Mouse (Mus musculus) forebrain, embryonic 11.5 days (tissue): ENCODE results near the gene C130032M10Rik. TPM values are rescaled to one million over a fixed set of nuclear protein-coding genes. Genes with fewer than 3 reads are reported as not detected.

Experiments
- ATAC-seq: fragments of 200-750 bp; cut with Nextera tagmentation; replicated peaks from 2 replicates; pipeline ENCODE4 v1.8.0; 2017; ENCODE audit warnings: moderate TSS enrichment; ENCODE audit not compliant: low FRiP score
- DNase-seq: peaks from one replicate; pipeline ENCODE4 v3.0.0-alpha.2; 2017; ENCODE audit warnings: low spot score
- H3K27ac ChIP-seq: fragments of 300-500 bp; sonication (generic); 2 replicates; pipeline ENCODE4 v1.5.1; 2014; ENCODE audit warnings: low read depth, low read length
- H3K27me3 ChIP-seq: fragments of 300-500 bp; sonication (generic); 2 replicates; pipeline ENCODE4 v1.6.1; 2014; ENCODE audit warnings: mild to moderate bottlenecking, low read length, mixed read lengths; ENCODE audit not compliant: control insufficient read depth, insufficient read depth
- H3K36me3 ChIP-seq: fragments of 300-500 bp; sonication (generic); 2 replicates; pipeline ENCODE4 v1.6.1; 2014; ENCODE audit warnings: mild to moderate bottlenecking, low read length, moderate library complexity, mixed read lengths; ENCODE audit not compliant: control insufficient read depth, insufficient read depth
- H3K4me1 ChIP-seq: fragments of 300-500 bp; sonication (generic); replicated peaks from 2 replicates; pipeline ENCODE4 v1.6.1; 2014; ENCODE audit warnings: low read length, mixed read lengths; ENCODE audit not compliant: control insufficient read depth, insufficient read depth
- H3K4me2 ChIP-seq: fragments of 300-500 bp; sonication (generic); 2 replicates; pipeline ENCODE4 v1.6.1; 2014; ENCODE audit warnings: low read depth, mild to moderate bottlenecking, low read length, moderate library complexity, mixed read lengths; ENCODE audit not compliant: severe bottlenecking
- H3K4me3 ChIP-seq: fragments of 300-500 bp; sonication (generic); 2 replicates; pipeline ENCODE4 v1.5.1; 2014; ENCODE audit warnings: low read depth, low read length
- H3K9ac ChIP-seq: fragments of 300-500 bp; sonication (generic); 2 replicates; pipeline ENCODE4 v1.6.1; 2014; ENCODE audit warnings: low read length
- H3K9me3 ChIP-seq: fragments of 300-500 bp; sonication (generic); 2 replicates; pipeline ENCODE4 v1.6.1; 2016; ENCODE audit warnings: low read length, mixed read lengths; ENCODE audit not compliant: control insufficient read depth
- WGBS: fragments of 180-500 bp; shearing (Covaris S2); extraction: QIAGEN DNeasy Blood & Tissue Kit; methylation state at CpG from one replicate; pipeline ENCODE4 v1.1.7; 2014; 5-methylcytosine and 5-hydroxymethylcytosine counted together
- polyA plus RNA-seq: library from polyadenylated mRNA; unstranded; fragments of >200 nt; fragmentation: Nextera tagmentation; extraction: Ambion mirVana; gene quantifications from 2 replicates; pipeline ENCODE4 v1.2.1, GENCODE M21; 2014

C130032M10Rik gene
- not detected in 2 replicates for polyA plus RNA-seq

GRCm38 (mm10) chr9:114515364-114515763 is at the start of gene C130032M10Rik:
C130032M10Rik (plus strand) TSS chr9:114515697.
- Histone ChIP-seq H3K36me3 (peaks cover 25% of the 10 kb centered on the region), H3K4me3 (no peak within 1 kb of the TSS), H3K9me3 (peaks cover 20% of the 10 kb centered on the region), H3K9ac (no peak within 1 kb of the TSS), H3K27ac (no peak within 1 kb of the TSS), H3K4me2 (no peak within 1 kb of the TSS), H3K27me3 (no peaks in the 10 kb centered on the region), H3K4me1 (no peaks in the 10 kb centered on the region)
- WGBS, result 93% methylated on average over 11 of the region's 11 CpGs
- no peak for ATAC-seq
- no peak for DNase-seq

DNA sequence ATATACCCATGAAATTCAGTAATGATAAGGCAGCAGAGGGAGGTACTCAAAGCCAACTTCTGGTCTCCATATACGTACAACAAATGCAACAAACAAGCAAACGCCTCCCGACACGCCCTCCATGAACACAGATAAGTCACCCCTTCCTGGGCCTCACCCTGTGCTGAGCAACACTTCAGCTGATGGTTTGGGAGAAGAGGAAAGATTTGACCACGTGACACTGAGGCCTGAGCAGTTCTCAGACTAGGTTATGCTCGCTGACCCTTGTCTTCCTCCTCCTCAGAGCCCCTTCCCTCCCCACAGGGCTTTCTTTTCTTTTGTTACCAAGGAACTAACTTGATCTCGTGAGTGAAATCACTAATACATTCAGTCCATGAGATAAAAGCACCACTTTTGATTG is 48.6 kb upstream of the C130032M10Rik start:
- Histone ChIP-seq H3K27ac (no peak overlapping the region), H3K36me3 (no peaks in the 10 kb centered on the region; the same call in 1 of the 2 replicates), H3K4me2 (no peak overlapping the region), H3K4me3 (no peak overlapping the region), H3K27me3 (no peaks in the 10 kb centered on the region), H3K9ac (no peak overlapping the region), H3K9me3 (no peaks in the 10 kb centered on the region), H3K4me1 (no peaks in the 10 kb centered on the region)
- whole genome bisulfite sequencing, result 59% methylated on average over 7 of the region's 7 CpGs
- no peak for DNase-seq
- no peak for ATAC-seq

- Histone ChIP-seq H3K9ac (no peak overlapping the region), H3K36me3 (no peaks in the 10 kb centered on the region; the same call in 1 of the 2 replicates), H3K9me3 (no peaks in the 10 kb centered on the region), H3K4me1 (no peaks in the 10 kb centered on the region), H3K4me3 (no peak overlapping the region), H3K4me2 (no peak overlapping the region), H3K27me3 (no peaks in the 10 kb centered on the region), H3K27ac (no peak overlapping the region)
- DNase-seq, result no peak
- WGBS, result 87% methylated on average over 5 of the region's 5 CpGs
- ATAC-seq, result no peak
Observed at GRCm38 (mm10) chr9:114468217-114468616, 47.3 kb upstream of the C130032M10Rik start.

GRCm38 (mm10) chr9:114468701-114469100 is 46.8 kb upstream of the C130032M10Rik start:
- no peaks in the 10 kb centered on the region for H3K9me3 ChIP-seq
- no peak overlapping the region for H3K27ac ChIP-seq
- H3K27me3 ChIP-seq, result no peaks in the 10 kb centered on the region
- ATAC-seq (no peak), DNase-seq (no peak)
- no peaks in the 10 kb centered on the region for H3K4me1 ChIP-seq
- H3K4me3 ChIP-seq, result no peak overlapping the region
- 93% methylated on average over 4 of the region's 4 CpGs for WGBS
- no peak overlapping the region for H3K9ac ChIP-seq
- no peaks in the 10 kb centered on the region; the same call in 1 of the 2 replicates for H3K36me3 ChIP-seq
- no peak overlapping the region for H3K4me2 ChIP-seq

GRCm38 (mm10) chr9:114471892-114472291 is 43.6 kb upstream of the C130032M10Rik start:
- DNase-seq, result no peak
- Histone ChIP-seq H3K27me3 (no peaks in the 10 kb centered on the region), H3K9ac (no peak overlapping the region), H3K9me3 (no peaks in the 10 kb centered on the region), H3K4me2 (no peak overlapping the region), H3K4me3 (no peak overlapping the region), H3K27ac (no peak overlapping the region), H3K4me1 (no peaks in the 10 kb centered on the region), H3K36me3 (no peaks in the 10 kb centered on the region; the same call in 1 of the 2 replicates)
- 84% methylated on average over 7 of the region's 7 CpGs for WGBS
- no peak for ATAC-seq

- no peak overlapping the region for H3K27ac ChIP-seq
- no peak for ATAC-seq
- no peaks in the 10 kb centered on the region; the same call in 1 of the 2 replicates for H3K36me3 ChIP-seq
- no peak for DNase-seq
- H3K4me1 ChIP-seq, result no peaks in the 10 kb centered on the region
- no peaks in the 10 kb centered on the region for H3K27me3 ChIP-seq
- H3K4me2 ChIP-seq, result no peak overlapping the region
- H3K9me3 ChIP-seq, result no peaks in the 10 kb centered on the region
- no peak overlapping the region for H3K9ac ChIP-seq
- no peak overlapping the region for H3K4me3 ChIP-seq
- 93% methylated on average over 9 of the region's 9 CpGs for WGBS
Observed at GRCm38 (mm10) chr9:114477019-114477418, 38.5 kb upstream of the C130032M10Rik start.

GRCm38 (mm10) chr9:114480940-114481339 is 34.6 kb upstream of the C130032M10Rik start:
- WGBS, result 86% methylated on average over 3 of the region's 3 CpGs
- H3K27me3 ChIP-seq, result no peaks in the 10 kb centered on the region
- no peak overlapping the region for H3K4me2 ChIP-seq
- H3K9me3 ChIP-seq, result no peaks in the 10 kb centered on the region
- H3K4me1 ChIP-seq, result no peaks in the 10 kb centered on the region
- no peak overlapping the region for H3K27ac ChIP-seq
- DNase-seq (no peak), ATAC-seq (no peak)
- no peak overlapping the region for H3K4me3 ChIP-seq
- no peak overlapping the region for H3K9ac ChIP-seq
- no peaks in the 10 kb centered on the region for H3K36me3 ChIP-seq

- ATAC-seq, result no peak
Observed at GRCm38 (mm10) chr9:114484771-114485170, 30.7 kb upstream of the C130032M10Rik start.

GRCm38 (mm10) chr9:114486808-114487207 is 28.7 kb upstream of the C130032M10Rik start:
- no peak overlapping the region for H3K9ac ChIP-seq
- DNase-seq (no peak), ATAC-seq (no peak)
- H3K4me2 ChIP-seq, result no peak overlapping the region
- no peaks in the 10 kb centered on the region for H3K4me1 ChIP-seq
- no peaks in the 10 kb centered on the region for H3K36me3 ChIP-seq
- no peak overlapping the region for H3K27ac ChIP-seq
- WGBS, result 90% methylated on average over 4 of the region's 4 CpGs
- H3K4me3 ChIP-seq, result no peak overlapping the region
- no peaks in the 10 kb centered on the region for H3K27me3 ChIP-seq
- H3K9me3 ChIP-seq, result no peaks in the 10 kb centered on the region

More at GRCm38 (mm10) chr9:114484771-114485170, 30.7 kb upstream of the C130032M10Rik start:
- no peak overlapping the region for H3K4me2 ChIP-seq
- H3K4me3 ChIP-seq, result no peak overlapping the region
- no peaks in the 10 kb centered on the region for H3K4me1 ChIP-seq
- no peaks in the 10 kb centered on the region for H3K9me3 ChIP-seq
- DNase-seq, result no peak
- H3K27me3 ChIP-seq, result no peaks in the 10 kb centered on the region
- H3K36me3 ChIP-seq, result no peaks in the 10 kb centered on the region
- 88% methylated on average over 5 of the region's 5 CpGs for WGBS
- H3K9ac ChIP-seq, result no peak overlapping the region
- no peak overlapping the region for H3K27ac ChIP-seq
